ENCODE assay signal across 13 mouse cellular contexts in the genomic region with DNA sequence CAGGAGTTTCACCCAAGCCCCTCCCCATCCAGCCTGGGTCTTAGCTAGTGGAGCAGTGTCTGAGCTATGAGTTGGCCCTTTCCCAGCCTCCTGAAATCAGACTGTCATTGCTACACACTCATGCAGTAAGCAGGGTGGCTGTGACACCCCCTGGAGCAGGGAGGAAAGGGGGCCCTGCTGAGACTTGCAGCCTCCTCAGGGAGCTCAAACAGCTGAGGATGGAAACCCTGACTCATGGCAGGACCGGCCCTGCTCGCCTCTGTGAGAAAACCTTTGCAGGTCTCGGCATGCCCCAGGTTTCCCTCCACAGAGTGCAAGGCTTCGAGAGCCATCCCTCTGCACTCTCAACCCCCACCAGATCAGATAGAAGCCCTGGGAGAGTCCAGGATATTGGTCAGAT. TPM values are rescaled to one million over a fixed set of nuclear protein-coding genes. Genes with fewer than 3 reads are reported as not detected.
DNase-seq lines count a peak whose midpoint lies in the region; ATAC-seq and TF ChIP-seq lines count a peak whose summit lies in the region.
"Had no signal": no experiment of that assay in that cellular context is flagged by ENCODE, and none has a peak within 500 bp of the region (broad histone marks: within the 10 kb centered on the region; RNA-seq: fewer than 3 reads in every experiment).

No protein-coding gene starts in this region.

- DNase-seq in kidney, postnatal 10 days: peak; percentile 43
- DNase-seq in kidney, postnatal 14 days: no peak
- DNase-seq in liver, embryonic 13.5 days: no peak
- DNase-seq in spleen, adult 12 weeks (ENCODE audit: low spot score): no peak
- no peak for DNase-seq in midbrain, embryonic 11.5 days (ENCODE audit: low spot score, missing footprints)
- DNase-seq: adrenal gland, postnatal 10 days; gastrocnemius, postnatal 14 days had no signal

- WGBS in embryonic facial prominence, embryonic 13.5 days: 81% methylated on average over 4 of the region's 4 CpGs
- 58% methylated on average over 4 of the region's 4 CpGs for WGBS in liver, embryonic 13.5 days (ENCODE audit: insufficient replicate concordance)
- WGBS in midbrain, embryonic 11.5 days: 90% methylated on average over 4 of the region's 4 CpGs

- H3K36me3 ChIP-seq in E14TG2a.4 (ENCODE audit: insufficient read depth, low read length): peaks cover 91% of the 10 kb centered on the region
- peaks cover 95% of the 10 kb centered on the region for H3K36me3 ChIP-seq in embryonic facial prominence, embryonic 13.5 days
- H3K36me3 ChIP-seq in liver, embryonic 13.5 days: no peaks in the 10 kb centered on the region
- peaks cover 13% of the 10 kb centered on the region for H3K36me3 ChIP-seq in midbrain, embryonic 11.5 days (ENCODE audit: control insufficient read depth, insufficient read depth, low read length)

- H3K4me3 ChIP-seq in E14TG2a.4 (replicated peaks; ENCODE audit: low read length): peak overlapping the region; percentile 14; the same call in 1 of the 2 replicates
- no peak overlapping the region for H3K4me3 ChIP-seq in embryonic facial prominence, embryonic 13.5 days
- no peak overlapping the region for H3K4me3 ChIP-seq in liver, embryonic 13.5 days (replicated peaks)
- no peak overlapping the region for H3K4me3 ChIP-seq in midbrain, embryonic 11.5 days (ENCODE audit: low read depth, low read length)
- H3K4me3 ChIP-seq: forebrain, embryonic 12.5 days; heart, embryonic 15.5 days; midbrain, embryonic 10.5 days had no signal

- no peak overlapping the region for H3K4me2 ChIP-seq in embryonic facial prominence, embryonic 13.5 days
- H3K4me2 ChIP-seq in liver, embryonic 13.5 days: no peak overlapping the region
- H3K4me2 ChIP-seq in midbrain, embryonic 11.5 days: no peak overlapping the region
- H3K4me2 ChIP-seq: forebrain, embryonic 12.5 days; heart, embryonic 15.5 days had no signal

- no peak overlapping the region for H3K9ac ChIP-seq in embryonic facial prominence, embryonic 13.5 days
- H3K9ac ChIP-seq in liver, embryonic 13.5 days: no peak overlapping the region
- no peak overlapping the region for H3K9ac ChIP-seq in midbrain, embryonic 11.5 days (ENCODE audit: low read length)
- H3K9ac ChIP-seq: forebrain, embryonic 12.5 days; heart, embryonic 15.5 days had no signal

- no peak for TF ChIP-seq CTCF in E14TG2a.4 (conservative IDR thresholded peaks at IDR 0.05; ENCODE audit: low read length)

- no peaks in the 10 kb centered on the region for H3K27me3 ChIP-seq in E14TG2a.4 (ENCODE audit: insufficient read depth, low read length)
- no peaks in the 10 kb centered on the region for H3K27me3 ChIP-seq in embryonic facial prominence, embryonic 13.5 days
- no peaks in the 10 kb centered on the region for H3K27me3 ChIP-seq in liver, embryonic 13.5 days
- no peaks in the 10 kb centered on the region for H3K27me3 ChIP-seq in midbrain, embryonic 11.5 days (ENCODE audit: control insufficient read depth, insufficient read depth, low read length)
- H3K27me3 ChIP-seq: forebrain, embryonic 12.5 days; heart, embryonic 15.5 days had no signal

- peak; percentile 78 for ATAC-seq in embryonic facial prominence, embryonic 13.5 days (ENCODE audit: insufficient number of reproducible peaks, insufficient read depth, low FRiP score, low TSS enrichment, low read depth)
- 0 out of 2 replicates have a peak, but pooled peaks have one; percentile 12 for ATAC-seq in liver, embryonic 13.5 days (ENCODE audit: low read depth)
- no peak for ATAC-seq in midbrain, embryonic 11.5 days (ENCODE audit: low FRiP score)

- peaks cover 57% of the 10 kb centered on the region for H3K4me1 ChIP-seq in E14TG2a.4 (replicated peaks; ENCODE audit: low read depth, low read length)
- H3K4me1 ChIP-seq in embryonic facial prominence, embryonic 13.5 days: no peaks in the 10 kb centered on the region; the same call in 1 of the 2 replicates
- peaks cover 20% of the 10 kb centered on the region for H3K4me1 ChIP-seq in liver, embryonic 13.5 days (replicated peaks)
- no peaks in the 10 kb centered on the region for H3K4me1 ChIP-seq in midbrain, embryonic 11.5 days (ENCODE audit: control insufficient read depth, insufficient read depth, low read length)
- H3K4me1 ChIP-seq: forebrain, embryonic 12.5 days; midbrain, embryonic 10.5 days had no signal

- no peaks in the 10 kb centered on the region for H3K9me3 ChIP-seq in E14TG2a.4 (ENCODE audit: low read length)
- H3K9me3 ChIP-seq in embryonic facial prominence, embryonic 13.5 days: no peaks in the 10 kb centered on the region
- H3K9me3 ChIP-seq in liver, embryonic 13.5 days (replicated peaks): no peaks in the 10 kb centered on the region
- no peaks in the 10 kb centered on the region for H3K9me3 ChIP-seq in midbrain, embryonic 11.5 days (ENCODE audit: control insufficient read depth, low read length)
- H3K9me3 ChIP-seq: forebrain, embryonic 12.5 days; heart, embryonic 15.5 days; midbrain, embryonic 10.5 days had no signal

- peak overlapping the region; percentile 77; the same call in 1 of the 2 replicates for H3K27ac ChIP-seq in embryonic facial prominence, embryonic 13.5 days
- H3K27ac ChIP-seq in liver, embryonic 13.5 days: no peak overlapping the region
- H3K27ac ChIP-seq in midbrain, embryonic 11.5 days (ENCODE audit: low read depth, low read length): no peak overlapping the region
- H3K27ac ChIP-seq: forebrain, embryonic 12.5 days; heart, embryonic 15.5 days; midbrain, embryonic 10.5 days had no signal

RNA-seq across cellular contexts. Expression of a gene that starts 27.9 kb away (rescaled TPM):
- polyA plus RNA-seq in embryonic facial prominence, embryonic 13.5 days (2015; fragmentation: Nextera tagmentation; extraction: Ambion mirVana): 226 and 238 TPM in 2 replicates
- polyA plus RNA-seq in liver, embryonic 13.5 days (2015; fragmentation: Nextera tagmentation; extraction: Ambion mirVana): 10.4 and 11.6 TPM in 2 replicates
- 153 and 165 TPM in 2 replicates for polyA plus RNA-seq in midbrain, embryonic 11.5 days (2014; fragmentation: Nextera tagmentation; extraction: Ambion mirVana)
- polyA plus RNA-seq: CD4-positive, CD25-positive, alpha-beta regulatory T cell, adult 4 months had no signal

Comparison
In these comparisons a context has a peak if more than half of its experiments do, and no peak if none do; other contexts are left out.
1. RNA of a gene that starts 27.9 kb away (polyA plus RNA-seq): 226 to 238 TPM in embryonic facial prominence, embryonic 13.5 days and 153 to 165 TPM in midbrain, embryonic 11.5 days; 10.4 to 11.6 TPM in liver, embryonic 13.5 days; every median in the first group is over 10 times any median in the second.